Mouse (Mus musculus) hindbrain, embryonic 13.5 days (tissue): Measurements from ENCODE around the gene Folr1. TPM values are rescaled to one million over a fixed set of nuclear protein-coding genes. Genes with fewer than 3 reads are reported as not detected.

Experiments used
- ATAC-seq: fragments of 200-750 bp; cut with Nextera tagmentation; 2 replicates; pipeline ENCODE4 v1.8.0; 2017; ENCODE audit warnings: moderate TSS enrichment; ENCODE audit not compliant: low FRiP score
- H3K27ac ChIP-seq: fragments of 300-500 bp; sonication (generic); 2 replicates; pipeline ENCODE4 v1.5.1; 2015; ENCODE audit warnings: inconsistent platforms, mild to moderate bottlenecking, moderate library complexity
- H3K27me3 ChIP-seq: fragments of 300-500 bp; sonication (generic); 2 replicates; pipeline ENCODE4 v1.6.1; 2015; ENCODE audit warnings: mild to moderate bottlenecking, inconsistent platforms
- H3K36me3 ChIP-seq: fragments of 300-500 bp; sonication (generic); 2 replicates; pipeline ENCODE4 v1.6.1; 2015; ENCODE audit warnings: mild to moderate bottlenecking, inconsistent platforms
- H3K4me1 ChIP-seq: fragments of 300-500 bp; sonication (generic); replicated peaks from 2 replicates; pipeline ENCODE4 v1.6.1; 2015; ENCODE audit warnings: inconsistent platforms
- H3K4me2 ChIP-seq: fragments of 300-500 bp; sonication (generic); 2 replicates; pipeline ENCODE4 v1.6.1; 2015; ENCODE audit warnings: inconsistent platforms, mild to moderate bottlenecking, moderate library complexity
- H3K4me3 ChIP-seq: fragments of 300-500 bp; sonication (generic); 2 replicates; pipeline ENCODE4 v1.5.1; 2015; ENCODE audit warnings: mild to moderate bottlenecking, inconsistent platforms
- H3K9ac ChIP-seq: fragments of 300-500 bp; sonication (generic); 2 replicates; pipeline ENCODE4 v1.6.1; 2015; ENCODE audit warnings: mild to moderate bottlenecking, inconsistent platforms
- H3K9me3 ChIP-seq: fragments of 300-500 bp; sonication (generic); 2 replicates; pipeline ENCODE4 v1.6.1; 2016; ENCODE audit warnings: inconsistent platforms
- WGBS: fragments of 180-500 bp; shearing (Covaris S2); methylation state at CpG from one replicate; pipeline ENCODE4 v1.1.7; 2015; 5-methylcytosine and 5-hydroxymethylcytosine counted together
- polyA plus RNA-seq: library from polyadenylated mRNA; unstranded; fragments of >200 nt; fragmentation: Nextera tagmentation; extraction: Ambion mirVana; gene quantifications from 2 replicates; pipeline ENCODE4 v1.2.1, GENCODE M21; 2015

Folr1 gene
- polyA plus RNA-seq, 1 experiment from 2014 or later, result 39.2 TPM

- ATAC-seq, result no peak
- Histone ChIP-seq H3K9ac (no peak overlapping the region), H3K36me3 (no peaks in the 10 kb centered on the region), H3K9me3 (no peaks in the 10 kb centered on the region), H3K4me3 (no peak overlapping the region), H3K4me1 (no peaks in the 10 kb centered on the region), H3K27me3 (no peaks in the 10 kb centered on the region), H3K4me2 (no peak overlapping the region), H3K27ac (no peak overlapping the region)
- 82% methylated on average over 11 of the region's 11 CpGs for WGBS
These were observed 3.9 kb downstream of the Folr1 start for GRCm38 (mm10) chr7:101866491-101867265.

DNA sequence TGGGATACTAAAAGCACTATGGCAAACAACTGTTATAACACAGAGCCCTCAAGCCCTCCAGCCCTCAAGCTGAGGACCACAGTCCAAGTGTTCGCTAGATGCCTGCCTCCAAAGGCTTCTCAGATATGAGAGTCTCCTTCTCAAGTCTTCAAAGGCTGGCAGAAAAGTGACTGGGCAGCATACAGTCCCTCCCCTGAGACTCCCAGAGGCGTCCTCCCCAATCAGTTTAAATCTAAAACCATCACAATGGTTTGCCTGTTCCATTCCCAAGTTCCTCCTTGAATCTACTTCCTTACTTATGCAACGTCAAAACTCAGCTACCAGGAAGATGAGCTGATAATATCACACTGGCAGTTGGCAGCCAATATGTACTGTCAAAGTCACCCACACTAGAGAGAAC is 7.2 kb downstream of the Folr1 start, which contains the start of gene Anapc15:
TSS of gene Anapc15 (plus strand) at position 301 of the 400 bp plus-strand sequence.
- WGBS, result 80% methylated on average over 3 of the region's 3 CpGs
- Histone ChIP-seq H3K4me1 (no peaks in the 10 kb centered on the region), H3K36me3 (no peaks in the 10 kb centered on the region), H3K27me3 (no peaks in the 10 kb centered on the region), H3K27ac (no peak within 1 kb of the TSS), H3K9ac (no peak within 1 kb of the TSS), H3K4me2 (no peak within 1 kb of the TSS), H3K4me3 (no peak within 1 kb of the TSS), H3K9me3 (no peaks in the 10 kb centered on the region)
- no peak for ATAC-seq

- Histone ChIP-seq H3K27me3 (no peaks in the 10 kb centered on the region), H3K4me3 (no peak overlapping the region), H3K9me3 (no peaks in the 10 kb centered on the region), H3K9ac (no peak overlapping the region), H3K4me1 (no peaks in the 10 kb centered on the region), H3K4me2 (no peak overlapping the region), H3K27ac (no peak overlapping the region), H3K36me3 (no peaks in the 10 kb centered on the region)
- 83% methylated on average over 3 of the region's 3 CpGs for WGBS
- ATAC-seq, result no peak
These were observed 8.3 kb downstream of the Folr1 start for GRCm38 (mm10) chr7:101862291-101862690.

DNA sequence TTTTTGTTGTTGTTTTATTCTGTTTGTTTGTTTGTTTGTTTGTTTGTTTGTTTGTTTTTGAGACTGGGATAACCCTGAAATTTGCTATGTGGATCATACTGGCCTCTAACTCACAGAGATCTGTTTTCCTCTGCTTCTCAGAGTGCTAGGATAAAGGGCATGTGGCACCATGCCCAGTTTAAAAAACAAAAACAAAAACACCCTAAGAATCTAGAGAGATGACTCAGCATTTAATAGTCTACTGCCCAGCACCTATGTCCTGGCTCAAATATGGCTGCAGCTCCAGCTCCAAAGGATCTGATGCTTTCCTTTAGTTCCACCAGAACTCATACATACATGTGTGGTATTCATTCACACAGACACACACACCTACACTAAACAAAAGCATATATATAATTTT is 9.6 kb downstream of the Folr1 start:
- H3K9me3 ChIP-seq, result no peaks in the 10 kb centered on the region

GRCm38 (mm10) chr7:101858362-101858761 is 12.2 kb downstream of the Folr1 start:
- ATAC-seq, result no peak
- Histone ChIP-seq H3K27me3 (no peaks in the 10 kb centered on the region), H3K9me3 (no peaks in the 10 kb centered on the region), H3K36me3 (no peaks in the 10 kb centered on the region), H3K9ac (no peak overlapping the region), H3K4me2 (no peak overlapping the region), H3K4me1 (no peaks in the 10 kb centered on the region), H3K4me3 (no peak overlapping the region), H3K27ac (no peak overlapping the region)
- 92% methylated on average over 9 of the region's 9 CpGs for WGBS

More for the DNA sequence above, 9.6 kb downstream of the Folr1 start:
- no peak overlapping the region for H3K9ac ChIP-seq
- H3K27ac ChIP-seq, result no peak overlapping the region
- no peak for ATAC-seq
- H3K36me3 ChIP-seq, result no peaks in the 10 kb centered on the region
- H3K4me3 ChIP-seq, result no peak overlapping the region
- H3K4me2 ChIP-seq, result no peak overlapping the region
- H3K4me1 ChIP-seq, result no peaks in the 10 kb centered on the region
- no peaks in the 10 kb centered on the region for H3K27me3 ChIP-seq

- 90% methylated on average over 4 of the region's 4 CpGs for WGBS
- Histone ChIP-seq H3K4me2 (no peak within 1 kb of the TSS), H3K9me3 (no peaks in the 10 kb centered on the region), H3K4me1 (no peaks in the 10 kb centered on the region), H3K27ac (no peak within 1 kb of the TSS), H3K36me3 (no peaks in the 10 kb centered on the region), H3K27me3 (no peaks in the 10 kb centered on the region), H3K4me3 (no peak within 1 kb of the TSS), H3K9ac (no peak within 1 kb of the TSS)
- ATAC-seq, result no peak
These were observed 13.5 kb downstream of the Folr1 start, which contains the start of gene Folr2 for GRCm38 (mm10) chr7:101857094-101857493. Folr2 (minus strand) TSS chr7:101857194.

GRCm38 (mm10) chr7:101853816-101854215 is 16.8 kb downstream of the Folr1 start:
- Histone ChIP-seq H3K4me2 (no peak overlapping the region), H3K36me3 (no peaks in the 10 kb centered on the region), H3K4me1 (no peaks in the 10 kb centered on the region), H3K27me3 (no peaks in the 10 kb centered on the region), H3K27ac (no peak overlapping the region), H3K4me3 (no peak overlapping the region), H3K9me3 (no peaks in the 10 kb centered on the region), H3K9ac (no peak overlapping the region)
- 82% methylated on average over 2 of the region's 2 CpGs for whole genome bisulfite sequencing
- no peak for ATAC-seq

- Histone ChIP-seq H3K9ac (no peak overlapping the region), H3K4me3 (no peak overlapping the region), H3K36me3 (no peaks in the 10 kb centered on the region), H3K27ac (no peak overlapping the region), H3K4me1 (no peaks in the 10 kb centered on the region), H3K4me2 (no peak overlapping the region), H3K9me3 (no peaks in the 10 kb centered on the region), H3K27me3 (no peaks in the 10 kb centered on the region)
- ATAC-seq, result no peak
- 93% methylated on average over 6 of the region's 6 CpGs for WGBS
These were observed 17.7 kb downstream of the Folr1 start for GRCm38 (mm10) chr7:101852846-101853245.

- ATAC-seq, result no peak
- Histone ChIP-seq H3K4me2 (no peak overlapping the region), H3K9ac (no peak overlapping the region), H3K27me3 (no peaks in the 10 kb centered on the region), H3K27ac (no peak overlapping the region), H3K4me3 (no peak overlapping the region), H3K36me3 (no peaks in the 10 kb centered on the region), H3K4me1 (no peaks in the 10 kb centered on the region), H3K9me3 (no peaks in the 10 kb centered on the region)
- 85% methylated on average over 6 of the region's 6 CpGs for WGBS
These were observed 18.9 kb downstream of the Folr1 start for GRCm38 (mm10) chr7:101851689-101852088.

GRCm38 (mm10) chr7:101847934-101848333 is 22.7 kb downstream of the Folr1 start:
- no peaks in the 10 kb centered on the region for H3K9me3 ChIP-seq
- no peaks in the 10 kb centered on the region for H3K27me3 ChIP-seq
- H3K4me3 ChIP-seq, result no peak overlapping the region
- 97% methylated on average over 1 of the region's 1 CpGs for WGBS
- no peaks in the 10 kb centered on the region for H3K36me3 ChIP-seq
- no peak overlapping the region for H3K9ac ChIP-seq
- no peak overlapping the region for H3K4me2 ChIP-seq
- H3K4me1 ChIP-seq, result no peaks in the 10 kb centered on the region
- no peak for ATAC-seq
- no peak overlapping the region for H3K27ac ChIP-seq

DNA sequence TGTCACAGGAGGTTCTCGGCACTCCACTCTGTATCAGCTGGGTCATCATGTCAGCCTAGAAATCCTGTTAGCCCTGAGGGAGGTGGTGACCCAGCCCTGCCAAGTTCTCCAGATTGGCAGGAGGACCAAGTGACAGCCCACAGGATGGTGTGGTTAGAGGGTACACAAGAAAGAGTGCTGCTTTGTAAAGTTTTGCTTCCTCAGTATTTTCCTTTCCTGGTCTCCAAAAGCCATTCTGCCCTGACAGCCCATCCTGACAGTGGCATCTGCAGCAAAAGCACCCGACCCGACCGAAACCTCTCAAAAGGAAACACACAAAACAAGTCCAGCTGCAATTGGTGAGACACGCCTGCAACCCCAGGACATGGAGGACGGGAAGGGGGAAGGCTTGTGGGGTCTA is 26.4 kb downstream of the Folr1 start:
- ATAC-seq, result no peak
- WGBS, result 84% methylated on average over 6 of the region's 6 CpGs
- Histone ChIP-seq H3K36me3 (no peaks in the 10 kb centered on the region), H3K9ac (no peak overlapping the region), H3K4me3 (no peak overlapping the region), H3K4me2 (no peak overlapping the region), H3K4me1 (no peaks in the 10 kb centered on the region), H3K9me3 (no peaks in the 10 kb centered on the region), H3K27ac (no peak overlapping the region), H3K27me3 (no peaks in the 10 kb centered on the region)

DNA sequence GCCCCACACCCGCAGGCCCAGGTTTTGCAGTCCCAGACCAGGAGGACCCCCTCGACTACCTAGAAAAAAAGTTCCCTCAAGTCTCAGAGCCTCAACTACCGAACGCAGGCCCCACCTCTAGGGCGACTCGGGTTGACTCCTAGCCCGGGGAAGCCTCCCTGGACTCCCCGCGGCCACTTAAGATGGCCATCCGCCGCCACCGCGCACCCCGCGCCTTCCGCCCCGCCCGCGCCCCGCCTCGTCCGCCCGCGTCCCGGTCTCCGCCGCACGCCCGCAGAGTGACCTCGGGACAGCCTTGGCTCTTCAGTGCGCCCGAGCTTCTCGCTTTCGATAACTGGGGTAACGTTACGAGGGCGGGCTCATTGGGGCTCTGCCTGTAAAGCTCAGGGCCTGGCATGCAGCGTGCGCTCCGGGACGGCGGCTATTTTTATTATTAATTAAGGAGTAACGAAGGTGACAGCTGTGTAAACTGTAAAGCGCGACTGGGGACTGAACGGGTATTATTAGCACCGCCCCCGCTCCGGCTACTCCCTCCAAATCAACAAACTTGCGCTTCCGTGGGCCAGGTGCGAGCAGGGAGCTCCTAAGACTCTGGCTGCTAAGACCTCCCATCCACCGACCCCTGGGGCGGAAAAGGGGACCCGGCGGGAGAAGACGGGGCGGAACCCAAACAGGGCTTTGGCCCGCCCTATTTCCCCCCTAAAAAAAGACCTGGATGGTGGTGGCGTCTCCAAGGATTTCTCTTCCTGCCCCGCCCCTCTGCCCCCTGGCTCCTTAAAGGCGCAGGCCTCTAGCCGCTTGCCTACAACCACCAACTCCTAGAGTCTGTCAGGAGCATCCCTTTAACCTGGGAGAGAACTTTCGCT is 32.7 kb downstream of the Folr1 start, which contains the start of gene Inppl1:
TSS of gene Inppl1 (minus strand) at position 624 of the 866 bp plus-strand sequence.
- Histone ChIP-seq H3K27ac (peak within 1 kb of the TSS; percentile 89), H3K36me3 (no peaks in the 10 kb centered on the region), H3K9ac (peak within 1 kb of the TSS; percentile 85), H3K4me1 (peaks cover 47% of the 10 kb centered on the region), H3K4me2 (peak within 1 kb of the TSS; percentile 96), H3K9me3 (no peaks in the 10 kb centered on the region), H3K27me3 (peaks cover 20% of the 10 kb centered on the region; the same call in 1 of the 2 replicates), H3K4me3 (peak within 1 kb of the TSS; percentile 64)
- WGBS, result under 1% methylated on average over 64 of the region's 64 CpGs
- ATAC-seq, result peak; percentile 67
